Mouse (Mus musculus): Measurements from ENCODE around the gene Svs6.

DNA sequence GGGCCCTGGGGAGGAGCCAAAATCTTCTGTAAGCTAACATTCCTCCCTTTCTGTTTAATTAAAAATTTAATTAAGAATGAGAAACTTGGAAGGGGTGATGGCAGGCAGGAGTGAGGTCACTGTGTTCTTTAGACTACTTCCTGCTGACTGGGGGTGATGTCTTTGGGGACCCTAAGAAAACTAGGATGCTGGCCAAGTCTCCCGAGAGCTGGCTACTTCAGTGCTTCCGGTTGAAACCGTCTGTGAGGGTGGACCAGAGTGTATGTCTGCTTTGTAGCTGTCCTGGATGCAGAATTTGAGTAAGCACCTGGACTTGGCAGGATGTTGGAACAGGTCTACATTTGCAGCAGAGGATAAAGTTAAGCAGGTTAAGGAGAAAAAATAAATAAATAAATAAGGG lies 50.4 kb downstream of the Svs6 start:
- TF ChIP-seq CTCF (IDR thresholded peaks at IDR 0.05; ENCODE audit: control insufficient read depth, insufficient read depth, insufficient read length): no peak
- no peak for TF ChIP-seq CEBPB (IDR thresholded peaks at IDR 0.05; ENCODE audit: low read depth)
- no peak for TF ChIP-seq MYOG (IDR thresholded peaks at IDR 0.05; ENCODE audit: control insufficient read depth, extremely low read depth, insufficient read length)
- TF ChIP-seq MAX (IDR thresholded peaks at IDR 0.05): no peak
- no peak for TF ChIP-seq FOSL1 (IDR thresholded peaks at IDR 0.05; ENCODE audit: insufficient read depth, low read length, poor library complexity, severe bottlenecking)

Measured in C2C12 (cell line).